Mouse (Mus musculus) right cerebral cortex, postnatal 10 days (tissue): ENCODE data around the gene Nfe2.
"Not testable (repeated sequence)": the region's sequence is repeated elsewhere in the genome, so short reads cannot be mapped to it uniquely, and the experiment has no call there.

Source experiments
- DNase-seq, 2 experiments: peaks; one replicate each; pipeline ENCODE4 v3.0.0; 2021; ENCODE audit warnings: low spot score in 2 of 2

Gene Nfe2

DNA sequence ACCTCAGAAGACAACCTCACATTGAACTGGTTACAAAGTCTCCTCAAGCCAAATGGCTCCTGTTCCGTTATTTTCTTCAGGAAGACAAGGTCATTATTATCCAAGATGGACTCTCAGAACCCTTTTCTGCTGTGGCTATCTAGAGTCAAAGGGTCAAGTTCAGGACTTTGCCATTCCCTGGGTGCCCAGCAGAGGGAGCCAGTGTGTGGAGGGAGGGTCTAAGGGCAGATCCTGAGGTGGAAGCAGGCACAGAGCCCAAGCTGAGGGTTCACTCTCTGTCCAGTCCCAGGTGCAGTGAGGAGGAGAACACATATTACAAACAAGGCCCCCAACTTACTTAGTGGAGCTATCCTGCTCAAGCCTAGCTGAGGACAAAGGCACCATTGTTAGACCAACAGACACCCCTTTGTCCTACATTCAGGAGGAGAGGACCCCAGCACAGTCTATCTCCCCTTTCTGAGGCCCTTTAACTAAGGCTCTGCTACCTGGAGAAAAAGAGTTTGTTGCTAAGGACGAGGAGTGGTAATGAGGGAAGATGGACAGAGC is 7.9 kb downstream of the Nfe2 start:
- peak in 1 of 2 experiments; percentile 56 for DNase-seq

DNA sequence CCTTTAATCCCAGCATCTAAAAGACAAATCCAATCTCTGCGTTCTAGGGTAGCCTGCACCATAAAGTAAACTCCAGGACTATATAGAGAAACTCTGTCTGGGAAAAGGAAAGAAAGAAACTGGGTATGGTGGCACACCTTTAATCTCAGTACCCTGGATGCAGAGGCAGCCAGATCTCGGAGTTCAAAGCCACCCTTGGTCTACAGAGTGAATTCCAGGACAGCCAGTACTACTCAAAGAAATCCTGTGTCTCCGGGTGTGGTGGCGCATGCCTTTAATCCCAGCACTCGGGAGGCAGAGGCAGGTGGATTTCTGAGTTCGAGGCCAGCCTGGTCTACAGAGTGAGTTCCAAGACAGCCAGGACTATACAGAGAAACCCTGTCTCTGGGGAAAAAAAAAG is 8.7 kb downstream of the Nfe2 start:
- DNase-seq, result not testable (repeated sequence)

DNA sequence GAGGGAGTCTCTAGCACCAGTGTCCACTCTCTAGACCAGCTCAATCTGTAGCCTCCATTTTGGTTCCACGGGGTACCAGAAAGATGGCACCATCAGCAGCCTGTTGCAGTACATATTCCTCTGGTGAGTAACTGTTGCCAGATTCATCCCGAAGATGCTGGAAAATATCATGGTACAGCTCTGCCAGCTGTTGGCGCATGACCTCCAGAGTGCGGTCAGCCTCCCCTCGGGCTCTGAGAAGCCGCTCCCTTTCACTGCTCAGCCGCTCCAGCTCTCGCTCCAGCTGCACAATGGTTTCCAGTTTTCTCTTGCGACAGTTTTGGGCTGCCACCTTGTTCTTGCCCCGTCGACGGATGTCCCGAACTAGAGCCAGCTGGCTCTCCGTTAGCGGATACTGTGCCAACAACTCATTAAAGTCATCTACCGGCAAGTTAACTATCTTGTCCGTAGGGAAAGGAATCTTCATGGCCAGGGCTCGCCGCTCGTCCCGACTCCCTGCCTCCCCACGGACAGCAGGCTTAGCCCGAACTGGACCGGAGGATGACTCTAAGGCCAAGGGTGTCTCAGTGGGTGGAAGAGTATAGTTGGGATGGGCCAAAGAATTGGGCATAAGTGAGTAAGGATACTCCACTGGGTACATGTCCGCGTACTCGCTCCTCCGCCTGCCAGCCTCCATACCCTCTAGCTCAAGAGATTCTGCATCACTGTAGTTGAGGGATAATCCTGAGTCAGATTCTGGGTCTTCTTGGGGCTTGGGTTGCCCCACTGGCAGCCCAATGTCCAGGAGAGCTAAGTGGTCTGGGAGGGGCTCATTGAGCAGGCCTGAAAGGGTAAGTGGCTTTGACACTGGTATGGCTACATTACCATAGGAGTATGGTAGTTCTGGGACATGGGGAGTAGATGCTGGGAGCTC is 9.5 kb downstream of the Nfe2 start:
- peak; percentile 40 to 46 for DNase-seq

DNA sequence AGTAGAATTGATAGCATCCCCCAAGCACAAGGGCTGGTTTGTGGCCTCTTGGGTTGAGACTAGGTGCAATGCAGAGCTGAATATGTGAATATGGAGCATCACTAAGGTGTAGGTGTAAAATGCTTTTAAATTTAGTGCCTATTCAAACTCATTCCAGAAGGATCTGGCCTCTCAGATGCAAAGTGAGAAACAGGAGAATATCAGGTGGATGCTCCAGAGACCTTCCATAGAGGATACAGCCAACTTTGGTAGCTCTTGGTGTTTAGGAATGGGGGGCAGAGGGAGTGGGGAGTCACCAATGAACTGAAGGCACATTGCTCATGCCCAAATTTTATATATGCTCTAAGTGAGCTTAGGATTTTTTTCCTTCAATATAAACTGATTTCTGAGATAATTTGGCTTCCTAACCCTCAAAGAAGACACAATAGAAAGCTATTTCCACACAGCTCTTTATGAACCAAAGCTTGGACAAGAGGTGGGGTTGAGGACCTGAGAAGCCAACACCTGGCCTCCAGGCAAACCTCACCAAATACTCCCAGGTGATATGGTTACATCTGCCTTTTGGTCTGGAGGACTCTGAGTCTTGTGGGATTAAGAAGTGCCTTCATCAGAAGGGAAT is 10.3 kb downstream of the Nfe2 start:
- DNase-seq, result no peak

DNA sequence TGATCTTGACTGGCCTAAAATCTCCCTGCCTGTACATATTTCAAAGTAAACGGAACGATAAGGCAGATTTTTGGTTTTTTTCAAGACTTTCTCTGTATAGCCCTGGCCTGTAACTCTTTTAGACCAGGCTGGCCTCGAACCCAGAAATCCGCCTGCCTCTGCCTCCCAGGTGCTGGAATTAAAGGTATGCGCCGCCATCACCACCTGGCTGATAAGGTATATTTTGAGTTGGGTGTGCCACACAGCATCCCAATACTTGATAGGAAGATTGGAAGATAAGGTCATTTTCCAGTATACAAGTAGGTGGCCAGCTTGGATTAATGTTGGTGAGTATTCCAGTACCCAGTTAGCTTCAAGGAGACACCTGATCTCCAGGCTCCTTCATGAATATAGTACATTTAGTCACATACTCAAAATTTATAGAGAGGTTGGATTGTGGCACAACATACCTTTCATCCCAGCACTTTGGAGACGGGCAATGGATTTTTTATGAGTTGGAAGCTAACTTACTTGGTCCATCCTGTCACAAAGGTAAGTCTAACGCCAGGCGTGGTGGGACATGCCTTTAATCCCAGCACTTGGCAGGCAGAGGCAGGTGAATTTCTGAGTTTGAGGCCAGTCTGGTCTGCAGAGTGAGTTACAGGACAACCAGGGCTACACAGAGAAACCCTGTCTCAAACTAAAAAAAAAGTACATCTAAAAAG is 11.0 kb downstream of the Nfe2 start:
- DNase-seq, result no peak

DNA sequence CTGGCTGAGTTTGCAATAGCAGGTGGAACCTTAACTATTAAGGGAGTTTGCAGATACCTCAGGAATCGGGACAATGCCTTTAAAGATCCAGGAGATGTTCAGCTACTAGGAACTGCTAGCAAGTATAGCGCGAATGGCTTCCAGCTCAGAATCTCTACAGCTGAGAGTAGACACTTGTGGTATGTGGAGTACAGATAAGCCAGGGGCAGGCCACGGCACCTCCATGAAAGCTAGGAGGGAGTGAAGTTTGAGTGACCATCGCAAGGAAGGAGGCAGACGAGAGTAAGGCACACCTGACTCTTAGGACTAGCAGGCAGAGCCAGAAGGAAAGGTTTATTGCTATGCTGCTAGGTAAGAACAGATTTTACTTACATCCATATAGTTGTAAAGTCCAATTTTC is 12.6 kb downstream of the Nfe2 start:
- DNase-seq, result no peak

DNA sequence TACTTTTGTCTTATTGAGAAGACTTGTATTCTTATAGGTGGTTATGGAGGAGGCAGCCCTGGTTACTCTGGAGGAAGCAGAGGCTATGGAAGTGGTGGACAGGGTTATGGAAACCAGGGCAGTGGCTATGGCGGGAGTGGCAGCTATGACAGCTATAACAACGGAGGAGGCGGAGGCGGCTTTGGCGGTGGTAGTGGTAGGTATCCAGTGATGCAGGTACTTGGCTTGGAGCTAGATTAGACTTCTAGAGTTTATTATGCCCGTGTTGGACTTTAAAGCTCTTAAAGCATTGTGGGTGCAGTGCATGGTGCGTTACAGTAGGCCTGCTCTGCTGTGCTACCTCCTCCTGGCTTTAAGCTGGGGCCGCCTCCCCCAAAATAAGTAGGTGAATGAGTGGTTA is 15.3 kb downstream of the Nfe2 start:
- DNase-seq, result no peak

DNA sequence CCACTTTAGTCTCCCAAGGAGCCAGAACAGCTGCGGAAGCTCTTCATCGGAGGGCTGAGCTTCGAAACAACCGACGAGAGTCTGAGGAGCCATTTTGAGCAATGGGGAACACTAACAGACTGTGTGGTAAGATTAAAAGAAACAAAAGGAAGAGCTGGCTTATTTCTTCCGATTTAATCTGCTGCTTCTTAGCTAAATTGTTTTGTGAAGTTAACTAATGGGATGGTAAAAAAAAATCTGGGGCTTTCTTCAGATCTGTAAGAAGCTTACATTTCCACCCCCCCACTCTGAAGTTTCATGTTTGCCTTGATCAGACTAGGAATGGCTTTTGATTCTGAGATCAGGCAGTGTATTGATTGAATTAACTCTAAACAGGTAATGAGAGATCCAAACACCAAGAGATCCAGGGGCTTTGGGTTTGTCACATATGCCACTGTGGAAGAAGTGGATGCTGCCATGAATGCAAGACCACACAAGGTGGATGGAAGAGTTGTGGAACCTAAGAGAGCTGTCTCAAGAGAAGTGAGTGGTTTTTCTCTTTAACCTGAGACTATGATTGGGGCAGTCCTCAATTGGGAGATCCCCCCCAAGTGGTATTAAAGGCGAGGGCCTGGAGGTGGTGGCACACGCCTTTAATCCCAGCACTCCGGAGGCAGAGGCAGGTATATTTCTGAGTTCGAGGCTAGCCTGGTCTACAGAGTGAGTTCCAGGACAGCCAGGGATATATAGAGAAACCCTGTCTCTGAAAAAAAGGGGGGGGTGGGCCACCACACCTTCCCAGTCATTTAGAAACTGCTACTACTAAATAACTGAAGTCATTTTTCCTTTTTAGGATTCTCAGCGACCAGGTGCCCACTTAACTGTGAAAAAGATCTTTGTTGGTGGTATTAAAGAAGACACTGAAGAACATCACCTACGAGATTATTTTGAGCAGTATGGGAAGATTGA is 16.9 kb downstream of the Nfe2 start:
- not testable (repeated sequence) for DNase-seq

DNA sequence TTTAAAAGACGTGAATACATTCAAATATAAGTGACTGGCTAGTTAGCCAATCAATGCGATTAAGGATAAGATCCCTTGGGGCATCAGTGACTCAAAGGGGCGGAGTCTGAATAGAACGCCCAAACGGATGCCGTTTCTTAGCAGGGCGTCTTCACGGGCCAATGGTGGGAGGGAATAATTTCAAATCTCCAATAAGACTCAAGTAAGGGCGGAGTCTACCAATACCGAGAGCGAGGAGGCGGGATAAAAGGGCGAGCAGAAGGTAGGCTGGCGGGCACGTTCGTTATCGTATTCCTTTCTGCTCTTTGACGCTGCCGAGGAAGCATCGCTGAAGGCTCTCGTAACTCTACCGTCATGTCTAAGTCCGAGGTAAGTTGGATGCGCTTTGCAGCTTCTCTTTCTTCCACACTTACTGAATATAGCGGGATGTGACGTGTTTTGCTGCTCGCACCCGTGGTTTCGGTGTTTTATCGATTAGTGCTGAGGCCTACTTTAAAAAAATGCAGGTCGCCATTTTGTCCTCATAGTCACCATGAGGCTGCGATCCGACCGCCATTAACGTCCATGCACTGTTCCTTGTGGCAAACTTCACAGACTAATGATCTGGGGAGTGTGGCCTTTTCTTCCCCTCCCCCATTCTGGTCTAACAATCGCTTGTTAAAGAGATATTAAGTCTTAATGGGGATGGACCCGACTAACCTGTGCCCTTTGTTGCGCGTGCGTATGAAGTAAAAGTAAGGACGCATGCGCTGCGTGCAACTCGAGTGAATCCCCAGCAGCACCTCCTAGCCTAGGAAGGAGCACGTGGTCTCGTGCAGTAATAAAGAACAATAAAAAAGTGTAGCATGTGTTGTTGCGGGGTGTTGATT is 17.8 kb downstream of the Nfe2 start, which contains the start of gene Hnrnpa1:
Gene Hnrnpa1 (plus strand): TSS at position 273 of the 869 bp plus-strand sequence.
- peak; percentile 97 to 99 for DNase-seq

DNA sequence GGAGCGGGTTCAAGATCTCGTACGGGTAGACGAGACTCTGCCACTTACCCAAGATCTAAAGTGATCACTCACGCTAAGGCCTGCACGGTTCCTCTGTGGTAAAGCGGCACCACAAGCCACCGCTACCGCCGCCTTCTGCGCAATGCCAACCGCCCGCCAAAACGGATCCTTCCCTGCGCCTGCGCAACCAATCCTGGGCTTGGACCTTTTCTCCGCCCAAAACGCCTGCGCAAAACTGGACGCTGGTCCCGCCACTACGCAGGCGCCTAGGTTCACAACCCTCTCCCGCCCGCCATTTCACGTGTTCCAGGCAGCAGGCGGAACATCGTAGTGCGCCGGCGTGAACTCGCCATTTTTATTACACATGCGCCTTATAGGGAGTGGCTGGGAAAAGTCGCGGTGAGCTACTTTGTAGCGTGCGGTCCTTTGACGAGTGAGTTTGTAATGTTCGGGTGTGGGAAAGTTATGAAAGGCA is 18.5 kb downstream of the Nfe2 start, which contains the start of gene Cbx5:
Gene Cbx5 (minus strand): TSS at position 132 of the 475 bp plus-strand sequence.
- DNase-seq, result peak; percentile 99

DNA sequence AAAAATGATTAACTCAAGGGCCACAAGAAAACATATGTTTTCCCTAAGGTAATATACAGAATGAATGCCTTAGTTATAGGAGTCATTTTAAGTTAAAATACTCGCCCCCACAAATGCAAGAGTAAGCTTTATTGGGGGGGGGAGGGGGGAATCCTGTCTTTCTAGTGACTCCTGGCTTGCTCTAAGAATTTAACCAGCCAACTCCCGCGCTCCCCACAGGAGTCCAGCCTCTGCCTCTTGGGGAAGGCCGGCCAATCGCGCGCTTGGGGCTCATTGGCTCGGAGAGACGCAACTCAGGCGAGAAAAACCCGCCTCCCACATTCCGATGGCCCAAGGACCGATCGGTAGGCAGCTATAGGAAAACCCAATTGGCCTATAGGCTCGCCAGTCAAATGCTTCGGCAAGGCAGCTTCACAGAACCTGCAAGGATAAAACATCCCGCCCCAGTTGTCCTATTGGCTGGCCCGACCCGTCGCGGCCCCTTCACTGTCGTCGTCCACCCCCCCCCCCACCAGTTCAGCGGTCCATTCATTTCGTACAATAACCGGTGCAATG is 19.0 kb downstream of the Nfe2 start:
- peak; percentile 97 to 99 for DNase-seq

DNA sequence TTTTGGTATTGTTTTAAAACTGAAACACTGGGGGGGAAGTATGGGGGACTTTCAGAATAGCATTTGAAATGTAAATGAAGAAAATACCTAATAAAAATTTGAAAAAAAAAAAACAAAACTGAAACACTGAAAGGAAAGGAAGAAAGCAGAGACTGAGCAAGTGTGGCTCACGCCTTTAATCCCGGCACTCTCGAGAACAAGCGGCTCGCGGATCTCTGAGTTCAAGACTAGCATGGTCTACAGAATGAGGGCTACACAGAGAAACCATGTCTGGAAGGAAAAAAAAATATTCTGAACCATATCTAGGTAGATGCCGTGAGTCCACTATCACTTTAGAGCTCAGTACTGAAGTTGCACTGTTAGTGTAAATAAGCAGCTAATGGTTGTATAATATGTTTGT is 20.9 kb downstream of the Nfe2 start:
- DNase-seq, result no peak

DNA sequence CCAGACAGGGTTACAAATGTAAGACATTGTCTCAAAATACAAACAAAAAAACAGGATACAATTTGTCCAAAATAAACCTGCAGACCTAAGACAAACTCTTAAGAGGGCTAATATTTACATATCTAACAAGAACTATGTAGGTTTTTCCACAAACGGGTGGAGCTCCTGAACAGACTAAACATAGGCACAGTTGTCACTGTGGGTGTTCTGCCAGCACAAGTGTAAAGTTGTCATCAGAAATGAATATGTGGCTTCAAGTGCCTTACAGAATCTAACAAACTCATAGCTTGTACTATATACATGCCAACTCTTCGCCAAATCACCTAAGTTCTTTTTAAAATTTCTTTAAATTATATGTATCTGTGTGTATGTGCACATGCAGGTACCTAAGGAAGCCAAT is 25.1 kb downstream of the Nfe2 start:
- no peak for DNase-seq

DNA sequence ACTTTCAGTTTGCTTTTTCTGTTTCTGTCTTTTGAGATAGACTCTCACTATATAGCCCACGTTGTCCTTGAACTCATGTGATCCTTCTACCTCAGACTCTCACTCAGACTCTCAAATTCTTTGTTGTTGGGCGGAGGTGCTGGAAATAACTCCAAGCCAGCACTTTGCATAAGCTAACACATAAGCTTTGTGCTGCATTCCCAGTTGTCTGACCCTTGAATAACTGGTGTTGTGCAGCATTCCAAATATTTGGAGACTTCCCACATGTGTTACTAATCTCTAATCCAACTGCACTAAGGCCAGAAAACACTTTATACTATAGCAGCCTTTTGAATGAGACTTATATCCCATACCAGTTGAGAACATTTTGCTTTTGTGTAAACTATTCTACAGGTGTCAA is 29.3 kb downstream of the Nfe2 start:
- DNase-seq, result no peak

DNA sequence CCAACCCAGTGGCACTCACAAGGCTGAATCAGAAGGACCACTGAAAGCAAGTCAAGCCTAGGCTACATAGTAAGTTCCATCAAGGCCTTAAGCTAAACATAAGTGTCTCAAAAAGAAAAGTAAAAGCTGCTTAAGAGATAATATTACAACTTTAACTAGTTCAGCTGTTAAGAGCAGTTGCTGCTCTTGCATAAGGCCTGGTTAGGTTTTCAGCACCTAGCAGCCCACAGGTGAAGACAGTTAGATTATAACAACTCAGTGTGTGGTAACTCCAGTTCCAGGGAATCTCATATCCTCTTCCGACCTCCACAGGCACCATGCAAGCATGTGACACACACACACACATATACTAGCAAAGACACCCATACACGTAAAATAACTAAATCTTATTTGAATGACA is 30.6 kb downstream of the Nfe2 start:
- no peak for DNase-seq

DNA sequence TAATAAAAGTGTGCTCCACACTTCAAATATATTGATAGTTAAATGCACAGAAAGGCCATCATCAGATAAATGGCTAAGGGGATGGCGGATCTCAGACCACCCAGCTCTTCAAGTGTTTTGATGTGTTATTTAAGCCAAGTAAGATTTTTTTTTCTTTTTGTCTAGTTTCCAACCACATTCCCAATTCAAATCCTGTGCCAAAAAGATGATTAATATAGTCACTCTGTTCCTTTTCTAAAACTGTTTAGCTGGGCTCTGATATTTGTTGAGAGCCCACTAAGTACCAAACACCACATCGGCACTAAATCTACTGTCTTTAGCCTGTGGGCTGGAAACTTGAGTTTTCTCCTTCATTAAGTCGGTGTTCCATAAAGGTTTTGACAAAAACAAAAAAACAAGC is 31.2 kb downstream of the Nfe2 start:
- no peak for DNase-seq

DNA sequence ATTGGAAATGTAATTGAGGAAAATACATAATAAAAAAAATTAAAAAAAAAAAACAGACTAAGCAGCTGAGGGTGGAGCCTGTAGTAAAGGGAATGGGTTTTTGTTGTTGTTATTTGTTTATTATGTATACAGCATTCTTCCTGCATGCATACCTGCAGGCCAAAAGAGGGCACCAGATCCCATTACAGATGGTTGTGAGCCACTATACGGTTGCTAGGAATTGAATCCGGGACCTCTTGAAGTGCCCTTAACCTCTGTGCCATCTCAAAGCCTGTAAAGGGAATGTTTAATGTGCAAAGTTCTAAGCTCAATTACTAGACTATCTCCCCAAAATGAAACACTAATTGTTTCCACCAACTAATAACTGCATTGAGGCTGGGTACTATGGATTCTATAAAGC is 34.0 kb downstream of the Nfe2 start:
- no peak for DNase-seq

DNA sequence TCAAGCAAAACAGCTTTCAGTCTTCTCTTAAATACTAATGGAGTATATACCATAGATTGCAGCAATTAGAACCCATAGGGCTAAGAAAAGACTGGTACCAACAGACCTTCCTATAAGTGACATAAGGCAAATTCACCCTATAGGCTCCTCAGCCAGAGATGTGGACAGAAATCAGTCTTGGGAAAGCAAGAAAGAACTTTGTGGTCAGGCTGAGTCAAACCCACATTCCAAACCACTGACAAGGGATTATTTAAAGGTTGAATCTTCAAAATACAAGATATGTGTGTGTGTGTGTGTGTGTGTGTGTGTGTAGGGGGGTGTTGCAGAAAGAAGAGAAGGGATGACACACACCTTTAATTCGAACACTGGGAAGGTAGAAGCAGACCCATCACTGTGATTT is 36.8 kb downstream of the Nfe2 start:
- DNase-seq, result no peak

DNA sequence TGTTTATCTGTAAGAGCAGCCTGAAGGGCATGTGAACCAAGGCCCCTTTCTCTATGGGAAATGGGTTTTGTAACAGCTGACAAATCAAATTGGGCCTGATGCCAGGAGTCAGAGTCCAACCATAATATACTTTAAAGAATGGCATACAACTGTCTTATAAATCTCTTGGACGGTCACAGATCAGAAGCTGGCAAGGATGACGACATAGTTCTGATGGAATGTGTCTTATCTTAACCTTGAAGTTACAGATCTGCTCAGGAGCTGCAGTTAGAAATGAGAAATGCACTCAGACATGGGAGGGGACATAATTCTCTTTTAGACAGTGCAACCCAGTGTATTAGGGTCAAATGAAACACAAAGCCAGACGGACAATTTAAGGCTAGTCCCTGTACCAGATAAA is 37.4 kb downstream of the Nfe2 start:
- no peak for DNase-seq

DNA sequence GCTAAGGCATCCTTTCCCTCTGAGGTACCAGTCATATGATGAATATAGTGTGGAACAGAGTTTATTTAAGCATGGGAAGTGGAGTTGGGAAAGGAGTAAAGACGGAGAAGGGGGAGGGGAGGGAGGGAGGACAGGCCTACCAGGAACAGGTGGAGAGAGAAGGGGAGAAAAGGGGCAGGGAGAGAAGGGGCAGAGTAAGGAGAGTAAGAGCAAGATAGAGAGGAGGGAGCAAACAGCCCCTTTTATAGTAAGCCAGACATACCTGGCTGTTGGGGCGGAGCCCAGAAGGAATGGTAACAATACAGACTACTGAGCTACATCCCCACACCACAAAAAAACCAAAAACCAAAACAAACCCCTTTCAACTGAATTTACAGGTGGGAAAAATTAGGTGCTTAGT is 42.2 kb downstream of the Nfe2 start:
- no peak for DNase-seq
